Mouse (Mus musculus) lung, postnatal 0 days (tissue): Measurements from ENCODE around the gene Gbx2. TPM values are rescaled to one million over a fixed set of nuclear protein-coding genes. Genes with fewer than 3 reads are reported as not detected.
A peak's percentile ranks its signal among the peaks of the same experiment; 100 is the strongest.

Source experiments
- ATAC-seq: fragments of 200-750 bp; cut with Nextera tagmentation; 2 replicates; pipeline ENCODE4 v1.8.0; 2017; ENCODE audit warnings: moderate library complexity
- DNase-seq: peaks from one replicate; pipeline ENCODE4 v3.0.0-alpha.2; 2016; ENCODE audit warnings: low spot score
- H3K27ac ChIP-seq: fragments of 300-500 bp; sonication (generic); 2 replicates; pipeline ENCODE4 v1.5.1; 2014; ENCODE audit warnings: antibody characterized with exemption, mild to moderate bottlenecking, low read length, mixed read lengths
- H3K27me3 ChIP-seq: fragments of 300-500 bp; sonication (generic); replicated peaks from 2 replicates; pipeline ENCODE4 v1.6.1; 2014; ENCODE audit warnings: low read length, mixed read lengths; ENCODE audit not compliant: insufficient read depth
- H3K36me3 ChIP-seq: fragments of 300-500 bp; sonication (generic); 2 replicates; pipeline ENCODE4 v1.6.1; 2014; ENCODE audit warnings: low read length, mixed read lengths; ENCODE audit not compliant: insufficient read depth
- H3K4me1 ChIP-seq: fragments of 300-500 bp; sonication (generic); 2 replicates; pipeline ENCODE4 v1.6.1; 2014; ENCODE audit warnings: antibody characterized with exemption, low read depth, low read length, mixed read lengths; ENCODE audit not compliant: insufficient read depth
- H3K4me2 ChIP-seq: fragments of 300-500 bp; sonication (generic); replicated peaks from 2 replicates; pipeline ENCODE4 v1.6.1; 2014; ENCODE audit warnings: low read depth, mild to moderate bottlenecking, low read length, moderate library complexity, mixed read lengths
- H3K4me3 ChIP-seq: fragments of 300-500 bp; sonication (generic); 2 replicates; pipeline ENCODE4 v1.5.1; 2014; ENCODE audit warnings: low read depth, low read length
- H3K9ac ChIP-seq: fragments of 300-500 bp; sonication (generic); replicated peaks from 2 replicates; pipeline ENCODE4 v1.6.1; 2014; ENCODE audit warnings: low read depth, mild to moderate bottlenecking
- H3K9me3 ChIP-seq: fragments of 300-500 bp; sonication (generic); 2 replicates; pipeline ENCODE4 v1.6.1; 2016; ENCODE audit warnings: low read length, mixed read lengths
- CTCF ChIP-seq: IDR thresholded peaks from 2 replicates; pipeline ENCODE4 v1.5.1; 2016; ENCODE audit warnings: antibody characterized with exemption, mild to moderate bottlenecking
- EP300 ChIP-seq: IDR thresholded peaks from 2 replicates; pipeline ENCODE4 v1.6.1; 2016; ENCODE audit warnings: antibody characterized with exemption, mild to moderate bottlenecking, control low read depth
- WGBS: fragments of 180-500 bp; shearing (Covaris S2); extraction: QIAGEN DNeasy Blood & Tissue Kit; methylation state at CpG from one replicate; pipeline ENCODE4 v1.1.7; 2014; 5-methylcytosine and 5-hydroxymethylcytosine counted together
- polyA plus RNA-seq: library from polyadenylated mRNA; unstranded; fragments of >200 nt; fragmentation: Nextera tagmentation; extraction: Ambion mirVana; gene quantifications from 2 replicates; pipeline ENCODE4 v1.2.1, GENCODE M21; 2015

The Gbx2 gene
- polyA plus RNA-seq, 1 experiment from 2014 or later = 0.13 TPM

GRCm38 (mm10) chr1:89959393-89959792, 28.4 kb upstream of the Gbx2 start:
- Histone ChIP-seq H3K9me3 (no peaks in the 10 kb centered on the region), H3K4me2 (no peak overlapping the region), H3K27me3 (0 out of 2 replicates have a peak, but pooled peaks cover 7% of the 10 kb centered on the region), H3K36me3 (no peaks in the 10 kb centered on the region), H3K27ac (no peak overlapping the region), H3K4me3 (no peak overlapping the region), H3K4me1 (no peaks in the 10 kb centered on the region), H3K9ac (no peak overlapping the region)
- no peak for DNase-seq
- no peak for ATAC-seq
- TF ChIP-seq EP300 (no peak), CTCF (no peak)
- WGBS = 75% methylated on average over 4 of the region's 4 CpGs

GRCm38 (mm10) chr1:89943202-89943601, 12.2 kb upstream of the Gbx2 start:
- Histone ChIP-seq H3K4me3 (no peak overlapping the region), H3K4me1 (no peaks in the 10 kb centered on the region; the same call in 1 of the 2 replicates), H3K36me3 (no peaks in the 10 kb centered on the region), H3K9ac (no peak overlapping the region), H3K27ac (no peak overlapping the region), H3K9me3 (no peaks in the 10 kb centered on the region), H3K27me3 (peaks cover 42% of the 10 kb centered on the region), H3K4me2 (no peak overlapping the region)
- WGBS = 2% methylated on average over 16 of the region's 16 CpGs
- peak; percentile 80 for DNase-seq
- ATAC-seq = peak; percentile 62
- TF ChIP-seq CTCF (peak; percentile 90), EP300 (no peak)

- no peak overlapping the region for H3K9ac ChIP-seq
- no peaks in the 10 kb centered on the region for H3K9me3 ChIP-seq
- TF ChIP-seq EP300 (no peak), CTCF (no peak)
- H3K36me3 ChIP-seq = no peaks in the 10 kb centered on the region
- WGBS = 9% methylated on average over 15 of the region's 15 CpGs
- no peaks in the 10 kb centered on the region; the same call in 1 of the 2 replicates for H3K4me1 ChIP-seq
- ATAC-seq = no peak
- H3K4me3 ChIP-seq = no peak overlapping the region
- DNase-seq = no peak
- no peak overlapping the region for H3K27ac ChIP-seq
- 0 out of 2 replicates have a peak overlapping the region, but pooled peaks have one; percentile 25 for H3K4me2 ChIP-seq
- peaks cover 48% of the 10 kb centered on the region for H3K27me3 ChIP-seq
Observed at GRCm38 (mm10) chr1:89942395-89942976, 11.5 kb upstream of the Gbx2 start.

GRCm38 (mm10) chr1:89941701-89942381, 10.9 kb upstream of the Gbx2 start:
- Histone ChIP-seq H3K9me3 (no peaks in the 10 kb centered on the region), H3K27me3 (peaks cover 54% of the 10 kb centered on the region), H3K9ac (no peak overlapping the region), H3K4me3 (no peak overlapping the region; the same call in 1 of the 2 replicates), H3K4me2 (0 out of 2 replicates have a peak overlapping the region, but pooled peaks have one; percentile 25), H3K4me1 (no peaks in the 10 kb centered on the region; the same call in 1 of the 2 replicates), H3K27ac (no peak overlapping the region), H3K36me3 (no peaks in the 10 kb centered on the region)
- 2% methylated on average over 39 of the region's 40 CpGs for WGBS
- no peak for ATAC-seq
- no peak for TF ChIP-seq CTCF
- no peak for TF ChIP-seq EP300
- DNase-seq = no peak

- H3K9ac ChIP-seq = no peak overlapping the region
- 18% methylated on average over 15 of the region's 15 CpGs for WGBS
- H3K4me1 ChIP-seq = no peaks in the 10 kb centered on the region; the same call in 1 of the 2 replicates
- TF ChIP-seq CTCF (no peak), EP300 (no peak)
- no peak overlapping the region for H3K27ac ChIP-seq
- no peak overlapping the region for H3K4me3 ChIP-seq
- H3K36me3 ChIP-seq = no peaks in the 10 kb centered on the region
- H3K27me3 ChIP-seq = peaks cover 62% of the 10 kb centered on the region
- DNase-seq (no peak), ATAC-seq (no peak)
- H3K4me2 ChIP-seq = no peak overlapping the region
- no peaks in the 10 kb centered on the region for H3K9me3 ChIP-seq
Observed at GRCm38 (mm10) chr1:89940961-89941524, 10.1 kb upstream of the Gbx2 start.

GRCm38 (mm10) chr1:89939981-89940726, 9.2 kb upstream of the Gbx2 start:
- Histone ChIP-seq H3K27me3 (peaks cover 71% of the 10 kb centered on the region), H3K27ac (no peak overlapping the region), H3K36me3 (no peaks in the 10 kb centered on the region), H3K4me2 (no peak overlapping the region), H3K4me3 (no peak overlapping the region), H3K9ac (no peak overlapping the region), H3K4me1 (no peaks in the 10 kb centered on the region; the same call in 1 of the 2 replicates), H3K9me3 (no peaks in the 10 kb centered on the region)
- ATAC-seq = peak; percentile 59
- 4% methylated on average over 33 of the region's 34 CpGs for WGBS
- no peak for TF ChIP-seq EP300
- TF ChIP-seq CTCF = peak; percentile 88
- DNase-seq = peak; percentile 84
